Mouse (Mus musculus): Measurements from ENCODE around the gene Apol8.

Gene Apol8

GRCm38 (mm10) chr15:77770942-77771341, 14.1 kb upstream of the Apol8 start:
- Histone ChIP-seq H3K27me3 (ENCODE audit: control insufficient read depth, insufficient read depth, low read length, poor library complexity, severe bottlenecking) (no peaks in the 10 kb centered on the region), H3K36me3 (ENCODE audit: control insufficient read depth, insufficient read depth, low read length, poor library complexity, severe bottlenecking) (peaks cover 70% of the 10 kb centered on the region)
- DNase-seq (ENCODE audit: low read depth, low spot score) = no peak

GRCm38 (mm10) chr15:77770341-77770740, 13.5 kb upstream of the Apol8 start:
- Histone ChIP-seq H3K36me3 (ENCODE audit: control insufficient read depth, insufficient read depth, low read length, poor library complexity, severe bottlenecking) (peaks cover 70% of the 10 kb centered on the region), H3K27me3 (ENCODE audit: control insufficient read depth, insufficient read depth, low read length, poor library complexity, severe bottlenecking) (no peaks in the 10 kb centered on the region)
- no peak for DNase-seq (ENCODE audit: low read depth, low spot score)

DNA sequence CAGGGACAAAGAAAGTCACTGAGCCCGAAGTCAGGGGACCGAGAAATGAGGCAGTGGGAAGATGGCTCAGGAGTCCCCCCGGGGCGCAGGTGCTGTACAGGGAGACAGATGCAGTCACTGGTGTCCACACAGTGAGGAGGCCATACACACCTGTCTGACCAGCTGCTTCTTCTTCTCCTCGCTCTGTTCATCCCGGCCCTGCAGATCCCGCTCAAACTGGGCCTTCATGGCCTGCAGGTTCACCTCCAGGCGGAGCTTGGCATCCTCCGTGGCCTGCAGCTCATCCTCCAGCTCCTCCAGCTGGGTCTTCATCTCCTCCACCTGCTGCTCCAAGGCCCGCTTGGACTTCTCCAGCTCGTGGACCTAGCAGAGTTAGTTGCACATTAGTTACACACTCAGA, 10.2 kb upstream of the Apol8 start:
- no peak for DNase-seq (ENCODE audit: low read depth, low spot score)
- no peaks in the 10 kb centered on the region for H3K27me3 ChIP-seq (ENCODE audit: control insufficient read depth, insufficient read depth, low read length, poor library complexity, severe bottlenecking)
- H3K36me3 ChIP-seq (ENCODE audit: control insufficient read depth, insufficient read depth, low read length, poor library complexity, severe bottlenecking) = peaks cover 71% of the 10 kb centered on the region

GRCm38 (mm10) chr15:77765484-77766093, 8.8 kb upstream of the Apol8 start:
- Histone ChIP-seq H3K27me3 (ENCODE audit: control insufficient read depth, insufficient read depth, low read length, poor library complexity, severe bottlenecking) (no peaks in the 10 kb centered on the region), H3K36me3 (ENCODE audit: control insufficient read depth, insufficient read depth, low read length, poor library complexity, severe bottlenecking) (peaks cover 69% of the 10 kb centered on the region)
- no peak for DNase-seq (ENCODE audit: low read depth, low spot score)

- no peak for DNase-seq (ENCODE audit: low read depth, low spot score)
- H3K36me3 ChIP-seq (ENCODE audit: control insufficient read depth, insufficient read depth, low read length, poor library complexity, severe bottlenecking) = peaks cover 66% of the 10 kb centered on the region
- no peaks in the 10 kb centered on the region for H3K27me3 ChIP-seq (ENCODE audit: control insufficient read depth, insufficient read depth, low read length, poor library complexity, severe bottlenecking)
These were observed 7.7 kb upstream of the Apol8 start for GRCm38 (mm10) chr15:77764391-77765006.

DNA sequence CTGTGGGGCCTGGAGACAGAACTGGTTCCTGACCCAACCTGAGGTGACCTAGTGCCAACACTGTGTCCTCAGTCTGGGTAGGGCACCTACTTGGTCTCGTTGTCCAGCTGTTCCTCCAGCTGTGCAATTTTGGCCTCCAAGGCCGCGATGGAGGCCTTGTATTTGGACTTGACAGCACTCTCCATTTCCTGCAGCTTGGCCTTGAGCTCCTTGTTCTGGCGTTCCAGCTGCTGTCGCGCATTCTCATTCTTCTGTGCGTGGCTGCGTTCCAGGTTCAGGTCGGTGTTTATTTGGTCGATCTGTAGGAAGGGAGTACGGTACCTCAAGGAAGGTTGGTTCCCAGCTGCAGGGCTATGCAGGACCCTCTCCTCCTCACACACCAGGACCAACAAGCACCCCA, 6.9 kb upstream of the Apol8 start:
- H3K36me3 ChIP-seq (ENCODE audit: control insufficient read depth, insufficient read depth, low read length, poor library complexity, severe bottlenecking) = peaks cover 58% of the 10 kb centered on the region
- no peaks in the 10 kb centered on the region for H3K27me3 ChIP-seq (ENCODE audit: control insufficient read depth, insufficient read depth, low read length, poor library complexity, severe bottlenecking)
- DNase-seq (ENCODE audit: low read depth, low spot score) = no peak

- Histone ChIP-seq H3K36me3 (ENCODE audit: control insufficient read depth, insufficient read depth, low read length, poor library complexity, severe bottlenecking) (peaks cover 52% of the 10 kb centered on the region), H3K27me3 (ENCODE audit: control insufficient read depth, insufficient read depth, low read length, poor library complexity, severe bottlenecking) (no peaks in the 10 kb centered on the region)
- no peak for DNase-seq (ENCODE audit: low read depth, low spot score)
These were observed 6.2 kb upstream of the Apol8 start for GRCm38 (mm10) chr15:77763050-77763449.

DNA sequence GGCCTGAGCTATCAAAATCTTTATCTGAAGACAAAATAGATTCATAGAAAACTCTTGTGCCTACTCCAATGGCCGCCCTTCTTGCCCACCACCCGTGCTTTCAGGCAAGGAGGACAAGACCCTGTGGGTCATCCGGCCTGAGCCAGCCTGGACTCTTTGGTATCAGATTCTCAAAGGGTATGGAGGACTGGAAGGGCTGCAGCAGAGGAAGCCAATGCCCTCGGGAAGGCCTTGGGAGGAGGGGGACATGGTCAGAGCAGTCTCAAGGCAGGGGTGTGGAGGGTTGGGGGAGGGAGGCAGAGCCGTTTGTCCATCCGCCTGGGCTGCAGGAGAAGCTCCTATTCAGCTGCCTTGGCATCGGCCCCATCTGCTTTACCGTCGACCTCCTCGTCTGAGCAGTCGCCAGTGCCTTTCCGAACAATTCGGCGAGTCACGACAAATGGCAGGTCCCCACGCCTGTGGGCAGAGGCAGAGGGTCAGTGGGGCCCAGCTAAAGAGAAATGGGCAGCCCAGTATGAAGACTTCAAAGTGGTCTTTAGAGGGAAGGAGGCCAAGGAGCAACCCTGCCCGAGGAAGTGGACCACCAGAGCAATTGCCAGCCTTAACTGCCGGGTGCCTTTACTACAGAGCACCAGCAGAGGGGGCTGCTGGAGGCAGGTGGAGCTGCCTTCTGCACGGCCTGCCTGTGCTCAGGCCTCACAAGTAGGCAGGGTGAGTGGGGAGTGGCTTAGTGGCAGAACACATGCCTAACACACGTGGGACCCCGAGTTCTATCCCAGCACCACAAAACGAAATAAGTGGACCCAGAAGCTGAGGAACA, 5.0 kb upstream of the Apol8 start:
- peaks cover 40% of the 10 kb centered on the region for H3K36me3 ChIP-seq (ENCODE audit: control insufficient read depth, insufficient read depth, low read length, poor library complexity, severe bottlenecking)
- no peaks in the 10 kb centered on the region for H3K27me3 ChIP-seq (ENCODE audit: control insufficient read depth, insufficient read depth, low read length, poor library complexity, severe bottlenecking)
- peak; percentile 71 for DNase-seq (ENCODE audit: low read depth, low spot score)

- H3K27me3 ChIP-seq (ENCODE audit: control insufficient read depth, insufficient read depth, low read length, poor library complexity, severe bottlenecking) = no peaks in the 10 kb centered on the region
- peaks cover 34% of the 10 kb centered on the region for H3K36me3 ChIP-seq (ENCODE audit: control insufficient read depth, insufficient read depth, low read length, poor library complexity, severe bottlenecking)
- DNase-seq (ENCODE audit: low read depth, low spot score) = no peak
These were observed 4.3 kb upstream of the Apol8 start for GRCm38 (mm10) chr15:77761083-77761482.

DNA sequence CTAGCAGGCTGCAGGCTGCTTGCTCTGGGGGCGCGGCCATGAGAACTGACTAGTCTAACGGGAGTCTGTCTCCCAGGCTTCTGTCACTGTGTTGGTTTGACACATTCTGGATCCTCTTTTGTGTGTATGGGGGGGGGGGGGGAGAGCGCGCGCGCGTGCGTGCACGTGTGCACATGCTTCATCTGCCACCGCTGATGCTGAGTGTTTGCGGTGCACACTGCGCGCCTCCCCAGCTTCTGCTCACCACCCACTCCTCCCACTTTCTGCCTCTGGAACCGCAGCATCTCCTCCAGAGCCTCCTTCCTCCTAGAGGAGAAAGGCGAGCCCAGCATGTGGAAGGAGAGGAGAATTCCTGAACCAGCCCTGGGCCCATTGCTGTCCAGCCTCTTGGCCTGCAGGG, 3.2 kb upstream of the Apol8 start:
- peaks cover 26% of the 10 kb centered on the region for H3K36me3 ChIP-seq (ENCODE audit: control insufficient read depth, insufficient read depth, low read length, poor library complexity, severe bottlenecking)
- no peaks in the 10 kb centered on the region for H3K27me3 ChIP-seq (ENCODE audit: control insufficient read depth, insufficient read depth, low read length, poor library complexity, severe bottlenecking)
- DNase-seq (ENCODE audit: low read depth, low spot score) = no peak

- Histone ChIP-seq H3K27me3 (ENCODE audit: control insufficient read depth, insufficient read depth, low read length, poor library complexity, severe bottlenecking) (no peaks in the 10 kb centered on the region), H3K36me3 (ENCODE audit: control insufficient read depth, insufficient read depth, low read length, poor library complexity, severe bottlenecking) (peaks cover 13% of the 10 kb centered on the region; the same call in 1 of the 2 replicates)
- DNase-seq (ENCODE audit: low read depth, low spot score) = peak; percentile 39
These were observed 903 bp upstream of the Apol8 start for GRCm38 (mm10) chr15:77757586-77758226.

DNA sequence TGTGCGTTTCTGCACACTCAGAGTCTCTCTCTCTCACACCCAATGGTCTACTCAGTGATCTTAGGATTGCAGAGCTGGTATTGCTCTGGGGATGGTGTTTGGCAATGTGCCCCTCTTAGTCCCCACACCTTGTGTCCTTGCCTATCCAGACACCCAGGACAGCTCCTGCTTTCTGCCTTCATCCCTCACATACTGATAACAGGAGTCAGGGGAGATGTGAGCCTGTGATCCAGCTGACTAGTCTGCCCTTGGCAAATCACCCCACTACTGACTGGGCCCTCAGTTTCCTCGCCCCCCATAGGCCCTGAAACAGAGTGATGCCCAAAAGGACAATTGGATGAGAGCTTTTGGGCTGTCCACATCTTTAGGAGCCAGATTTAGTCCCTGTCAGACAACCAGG, 722 bp downstream of the Apol8 start:
- no peak for DNase-seq (ENCODE audit: low read depth, low spot score)
- peaks cover 2% of the 10 kb centered on the region; the same call in 1 of the 2 replicates for H3K36me3 ChIP-seq (ENCODE audit: control insufficient read depth, insufficient read depth, low read length, poor library complexity, severe bottlenecking)
- no peaks in the 10 kb centered on the region for H3K27me3 ChIP-seq (ENCODE audit: control insufficient read depth, insufficient read depth, low read length, poor library complexity, severe bottlenecking)

- Histone ChIP-seq H3K36me3 (ENCODE audit: control insufficient read depth, insufficient read depth, low read length, poor library complexity, severe bottlenecking) (no peaks in the 10 kb centered on the region), H3K27me3 (ENCODE audit: control insufficient read depth, insufficient read depth, low read length, poor library complexity, severe bottlenecking) (no peaks in the 10 kb centered on the region)
- DNase-seq (ENCODE audit: low read depth, low spot score) = no peak
These were observed 1.7 kb downstream of the Apol8 start for GRCm38 (mm10) chr15:77755132-77755531.

DNA sequence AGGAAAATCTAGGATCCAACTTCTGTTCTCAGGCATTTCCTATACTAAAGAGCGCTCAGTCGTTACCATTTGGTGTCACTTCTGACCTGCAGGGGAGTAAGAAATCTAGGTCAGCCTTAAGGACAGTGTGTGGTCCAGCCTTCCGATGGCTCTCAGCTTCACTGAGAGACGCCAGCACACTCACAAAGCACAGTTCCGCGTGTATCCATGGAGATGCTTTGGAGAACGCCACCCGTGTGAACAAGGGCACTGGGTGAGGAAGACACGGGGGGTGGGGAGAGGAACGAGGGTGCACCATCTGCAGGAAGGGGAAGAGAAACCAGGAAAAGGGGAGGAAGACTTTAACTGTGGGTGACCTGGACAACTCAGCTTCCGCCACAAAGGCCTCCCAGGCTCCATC, 4.4 kb downstream of the Apol8 start:
- H3K27me3 ChIP-seq (ENCODE audit: control insufficient read depth, insufficient read depth, low read length, poor library complexity, severe bottlenecking) = no peaks in the 10 kb centered on the region
- no peaks in the 10 kb centered on the region for H3K36me3 ChIP-seq (ENCODE audit: control insufficient read depth, insufficient read depth, low read length, poor library complexity, severe bottlenecking)
- DNase-seq (ENCODE audit: low read depth, low spot score) = no peak

DNA sequence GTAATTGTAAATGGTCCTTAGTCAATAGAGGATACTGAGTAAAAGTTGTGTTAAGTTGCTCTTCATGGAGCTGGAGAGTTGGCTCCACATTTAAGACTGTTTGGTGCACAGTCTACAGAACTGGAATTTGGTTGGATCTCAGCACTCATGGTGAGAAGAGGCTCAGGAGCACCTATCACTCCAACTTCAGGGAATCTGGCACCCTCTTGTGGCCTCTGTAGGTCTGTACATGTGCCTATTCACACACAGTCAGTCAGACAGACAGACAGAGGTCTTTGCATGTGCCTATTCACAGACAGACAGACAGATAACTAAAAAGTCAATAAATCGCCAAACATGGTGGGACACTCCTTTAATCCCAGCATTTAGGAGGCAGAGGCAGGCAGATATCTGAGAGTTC, 6.3 kb downstream of the Apol8 start:
- Histone ChIP-seq H3K36me3 (ENCODE audit: control insufficient read depth, insufficient read depth, low read length, poor library complexity, severe bottlenecking) (no peaks in the 10 kb centered on the region), H3K27me3 (ENCODE audit: control insufficient read depth, insufficient read depth, low read length, poor library complexity, severe bottlenecking) (no peaks in the 10 kb centered on the region)
- peak; percentile 69 for DNase-seq (ENCODE audit: low read depth, low spot score)

Measured in splenic B cell, adult 2 months (primary cell).